Mouse (Mus musculus) ES-E14 (cell line): Measurements from ENCODE around the gene Gm9887.

Experiments used
- CHD2 ChIP-seq: IDR thresholded peaks from 2 replicates; pipeline ENCODE4 v1.6.1; 2014; ENCODE audit warnings: mild to moderate bottlenecking, low read depth, low read length, inconsistent platforms
- HCFC1 ChIP-seq: IDR thresholded peaks from 2 replicates; pipeline ENCODE4 v1.6.1; 2012; ENCODE audit warnings: low read length, inconsistent platforms, borderline replicate concordance; ENCODE audit not compliant: insufficient read depth
- MAFK ChIP-seq: IDR thresholded peaks from 2 replicates; pipeline ENCODE4 v1.6.1; 2014; ENCODE audit warnings: mild to moderate bottlenecking, low read depth, low read length, inconsistent platforms; ENCODE audit not compliant: insufficient read depth
- ZNF384 ChIP-seq: IDR thresholded peaks from 2 replicates; pipeline ENCODE4 v1.6.1; 2012; ENCODE audit warnings: low read depth, low read length, inconsistent platforms

DNA sequence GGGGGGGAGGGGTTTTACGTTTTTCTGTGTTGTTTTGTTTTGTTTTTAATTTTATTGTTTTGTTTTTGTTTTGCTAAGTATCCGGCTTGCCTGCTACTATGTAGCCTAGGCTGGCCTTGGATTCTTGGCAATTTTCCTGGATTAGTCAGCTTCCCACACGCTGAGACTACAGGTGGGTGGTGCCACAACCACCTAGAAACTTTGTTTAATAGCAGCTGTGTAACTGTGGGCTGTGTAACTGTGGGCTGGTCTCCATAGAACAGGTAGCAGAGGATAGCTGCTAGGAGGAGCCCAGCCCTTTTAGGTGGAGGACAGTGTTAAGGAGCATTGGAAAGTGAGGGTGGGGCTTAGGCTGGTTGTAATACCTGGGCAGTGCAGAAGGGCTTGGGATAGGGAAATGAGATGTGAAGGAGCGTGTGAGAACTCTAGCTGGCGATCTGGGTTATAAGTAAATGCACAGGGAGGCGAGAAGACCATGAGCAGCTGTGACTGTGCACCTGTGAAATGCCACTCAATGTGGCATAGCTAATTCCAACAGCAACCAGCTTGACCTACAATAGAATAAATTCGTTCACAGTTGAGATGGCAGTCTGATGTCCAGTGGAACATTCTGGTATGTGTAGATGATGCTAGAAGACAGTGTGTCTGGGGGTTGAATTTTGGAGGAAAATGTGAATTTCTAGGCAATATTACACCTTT is 17.9 kb upstream of the Gm9887 start:
- TF ChIP-seq ZNF384: no peak
- TF ChIP-seq CHD2: no peak
- no peak for TF ChIP-seq HCFC1
- no peak for TF ChIP-seq MAFK
